Mouse (Mus musculus) thymus, postnatal 0 days (tissue): ENCODE results near the gene Smg1. TPM values are rescaled to one million over a fixed set of nuclear protein-coding genes. Genes with fewer than 3 reads are reported as not detected.

Experiments
- DNase-seq: peaks from one replicate; pipeline ENCODE4 v3.0.0-alpha.2; 2015; ENCODE audit warnings: low spot score
- polyA plus RNA-seq: library from polyadenylated mRNA; unstranded; fragments of >200 nt; fragmentation: Nextera tagmentation; extraction: Ambion mirVana; gene quantifications from 2 replicates; pipeline ENCODE4 v1.2.1, GENCODE M21; 2015

The Smg1 gene
- polyA plus RNA-seq, 1 experiment from 2014 or later, result 31.4 TPM

GRCm38 (mm10) chr7:118154150-118154549, 89.3 kb downstream of the Smg1 start:
- DNase-seq, result no peak

GRCm38 (mm10) chr7:118143602-118144001, 99.9 kb downstream of the Smg1 start:
- no peak for DNase-seq

GRCm38 (mm10) chr7:118143123-118143522, 100.3 kb downstream of the Smg1 start:
- no peak for DNase-seq

GRCm38 (mm10) chr7:118141271-118141670, 102.2 kb downstream of the Smg1 start:
- DNase-seq, result no peak

- no peak for DNase-seq
These were observed 108.3 kb downstream of the Smg1 start for GRCm38 (mm10) chr7:118135128-118135527.

- DNase-seq, result peak; percentile 99
These were observed 113.9 kb downstream of the Smg1 start, which contains the start of gene Arl6ip1 for GRCm38 (mm10) chr7:118129430-118130041. TSS of gene Arl6ip1 (minus strand) at chr7:118129662.

GRCm38 (mm10) chr7:118128925-118129429, 114.5 kb downstream of the Smg1 start:
- DNase-seq, result no peak

- DNase-seq, result no peak
These were observed 117.1 kb downstream of the Smg1 start for GRCm38 (mm10) chr7:118126219-118126875.

- no peak for DNase-seq
These were observed 117.7 kb downstream of the Smg1 start for GRCm38 (mm10) chr7:118125736-118126135.

- DNase-seq, result no peak
These were observed 119.7 kb downstream of the Smg1 start for GRCm38 (mm10) chr7:118123512-118124411.

- DNase-seq, result no peak
These were observed 121.2 kb downstream of the Smg1 start for GRCm38 (mm10) chr7:118122235-118122634.

- no peak for DNase-seq
These were observed 122.8 kb downstream of the Smg1 start for GRCm38 (mm10) chr7:118120654-118121053.

GRCm38 (mm10) chr7:118119946-118120345, 123.5 kb downstream of the Smg1 start:
- DNase-seq, result peak; percentile 62

GRCm38 (mm10) chr7:118119142-118119541, 124.3 kb downstream of the Smg1 start:
- no peak for DNase-seq

GRCm38 (mm10) chr7:118118426-118118825, 125.0 kb downstream of the Smg1 start:
- DNase-seq, result no peak

GRCm38 (mm10) chr7:118117539-118118210, 125.8 kb downstream of the Smg1 start:
- no peak for DNase-seq

GRCm38 (mm10) chr7:118116787-118117538, 126.5 kb downstream of the Smg1 start:
- DNase-seq, result no peak

- peak; percentile 97 for DNase-seq
These were observed 127.4 kb downstream of the Smg1 start, which contains the start of gene Rps15a for GRCm38 (mm10) chr7:118115877-118116568. TSS of gene Rps15a (minus strand) at chr7:118116188.

GRCm38 (mm10) chr7:118115533-118115876, 128.0 kb downstream of the Smg1 start:
- DNase-seq, result no peak
